Mouse (Mus musculus) embryonic fibroblast, embryonic 13.5 days (primary cell): ENCODE measurements at regions not wholly inside any gene's neighbourhood (a gene's known extent, or its start where the extent isn't known, plus 50 kb on each side); places are given as distances from the start of the nearest gene placed in this dataset.

Experiments
- CTCF ChIP-seq: IDR thresholded peaks from 2 replicates; pipeline ENCODE4 v1.5.1; 2011; ENCODE audit warnings: mild to moderate bottlenecking, control low read depth, low read length, moderate library complexity, borderline replicate concordance; ENCODE audit not compliant: insufficient read depth
- POLR2A ChIP-seq: IDR thresholded peaks from 2 replicates; pipeline ENCODE4 v1.6.1; 2011; ENCODE audit warnings: low read depth, mild to moderate bottlenecking, control low read depth, low read length, moderate library complexity

GRCm38 (mm10) chr13:28410324-28410723, 153.0 kb downstream of the Gm11361 start:
- TF ChIP-seq CTCF = no peak
- TF ChIP-seq POLR2A = no peak
